Comparison of ENCODE assay signal across 12 mouse cellular contexts in genomic region chr19:37360044-37360443, GRCm38 (mm10).
"Had no signal": no experiment of that assay in that cellular context is flagged by ENCODE, and none has a peak within 500 bp of the region (broad histone marks: within the 10 kb centered on the region; RNA-seq: fewer than 3 reads in every experiment).

No protein-coding gene starts in this region.

- H3K36me3 ChIP-seq: midbrain, embryonic 13.5 days; midbrain, embryonic 15.5 days; neural tube, embryonic 12.5 days; stomach, embryonic 15.5 days had no signal

- H3K4me3 ChIP-seq: midbrain, embryonic 13.5 days; midbrain, embryonic 15.5 days; neural tube, embryonic 12.5 days; stomach, embryonic 15.5 days had no signal

- H3K9me3 ChIP-seq: midbrain, embryonic 13.5 days; midbrain, embryonic 15.5 days; neural tube, embryonic 12.5 days; stomach, embryonic 15.5 days had no signal

- H3K27me3 ChIP-seq: midbrain, embryonic 13.5 days; midbrain, embryonic 15.5 days; neural tube, embryonic 12.5 days; stomach, embryonic 15.5 days had no signal

- H3K4me1 ChIP-seq: midbrain, embryonic 13.5 days; midbrain, embryonic 15.5 days; neural tube, embryonic 12.5 days; stomach, embryonic 15.5 days had no signal

- DNase-seq: lung, adult 18-20 months; lung, embryonic 14.5 days; lung, postnatal 14 days; lung, postnatal 36 days; right cerebral cortex, postnatal 14 days; thymus, adult 2 months; thymus, postnatal 25 days; thymus, postnatal 4 days had no signal

- ATAC-seq: midbrain, embryonic 13.5 days; midbrain, embryonic 15.5 days had no signal
